Mouse (Mus musculus): ENCODE measurements around the gene Dph1.
"Not testable (repeated sequence)": the region's sequence is repeated elsewhere in the genome, so short reads cannot be mapped to it uniquely, and the experiment has no call there.

Dph1 gene

GRCm38 (mm10) chr11:75203926-75204325 is 12.9 kb upstream of the Dph1 start:
- in situ Hi-C loops (cut with MboI), result no loop called here

DNA sequence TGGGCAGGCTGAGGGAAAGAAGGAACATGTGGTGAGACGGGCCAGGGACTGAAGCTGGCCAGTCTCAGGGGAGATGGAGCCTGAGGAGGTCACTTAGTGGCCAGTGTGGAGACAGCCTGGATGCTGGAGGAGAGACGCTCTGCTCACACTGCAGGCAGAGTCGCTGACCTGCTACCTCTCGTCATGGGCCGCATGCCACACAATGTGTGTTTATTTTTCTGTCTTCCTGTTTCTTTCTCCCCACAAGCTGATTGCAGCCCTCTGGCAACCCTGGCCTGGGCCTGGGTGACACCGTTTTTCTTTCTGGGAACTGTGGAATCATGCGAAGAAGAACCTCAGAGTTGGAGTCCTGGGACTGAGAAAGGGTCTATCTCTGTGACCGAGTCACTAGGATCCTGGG is 10.7 kb upstream of the Dph1 start:
- in situ Hi-C loops (cut with MboI), result no loop called here

DNA sequence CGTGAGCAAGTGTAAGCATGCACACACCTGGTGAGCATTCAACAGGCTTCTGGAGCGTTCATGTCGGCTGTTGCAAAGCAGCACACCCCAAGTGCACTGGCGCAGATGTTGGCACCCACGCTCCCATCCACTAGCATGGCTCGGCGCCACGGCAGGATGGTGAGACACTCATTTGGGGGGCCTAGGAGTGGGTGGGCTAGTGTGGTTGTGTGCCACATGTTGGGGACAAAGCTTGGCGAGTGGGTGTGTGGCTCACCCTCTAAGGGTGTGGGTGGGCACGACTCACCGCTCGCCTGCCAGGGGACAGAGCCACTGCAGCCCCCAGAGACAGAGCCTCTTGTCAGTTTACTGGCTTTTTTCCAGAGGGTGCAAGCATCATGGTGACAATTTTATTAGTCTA is 9.9 kb upstream of the Dph1 start:
- in situ Hi-C loops (cut with MboI), result no loop called here

- in situ Hi-C loops (cut with MboI), result no loop called here
These were observed 8.9 kb upstream of the Dph1 start for GRCm38 (mm10) chr11:75199951-75200350.

- in situ Hi-C loops (cut with MboI), result no loop called here
These were observed 7.8 kb upstream of the Dph1 start for GRCm38 (mm10) chr11:75198792-75199191.

DNA sequence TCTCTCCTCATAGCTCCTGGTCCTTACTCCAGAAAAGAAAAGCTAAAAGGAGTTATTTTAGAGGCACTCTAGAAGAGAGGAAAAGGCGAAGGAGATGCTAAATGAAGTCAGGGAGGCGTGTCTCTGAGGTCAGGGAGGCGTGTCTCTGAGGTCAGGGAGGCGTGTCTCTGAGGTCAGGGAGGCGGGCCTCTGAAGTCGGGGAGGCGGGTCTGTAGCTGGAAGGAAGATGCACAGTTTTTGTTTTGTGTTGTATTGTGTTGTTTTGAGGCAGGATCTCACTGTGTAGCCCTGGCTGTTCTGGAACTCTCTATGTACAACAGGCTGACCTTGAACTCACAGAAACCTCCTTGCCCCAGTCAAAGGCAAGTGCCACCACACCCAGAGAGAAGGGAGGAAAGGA is 6.9 kb upstream of the Dph1 start:
- in situ Hi-C loops (cut with MboI), result no loop called here

DNA sequence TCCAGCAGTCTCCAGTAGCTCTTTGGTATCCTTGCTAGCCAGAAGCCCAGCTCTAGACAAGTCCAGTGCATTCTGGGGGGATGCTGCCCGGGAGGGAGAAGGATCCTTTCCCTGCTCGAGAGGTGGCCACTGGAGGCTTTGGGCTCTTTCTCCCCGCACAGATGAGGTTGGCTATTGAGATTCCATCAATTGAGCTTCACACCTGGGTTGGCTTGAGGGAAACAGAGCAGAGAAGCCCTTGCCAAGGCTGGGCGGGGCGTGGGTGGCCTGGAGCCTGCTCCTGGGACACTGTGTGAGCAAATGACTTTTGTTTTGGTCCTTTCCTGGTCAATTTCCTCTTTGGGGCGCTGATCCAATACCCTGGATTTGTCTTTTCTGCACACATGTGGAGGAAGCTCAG is 5.1 kb upstream of the Dph1 start:
- in situ Hi-C loops (cut with MboI), result no loop called here

- in situ Hi-C loops (cut with MboI), result loop anchor here (5.0 kb wide), 1 partner anchor 92 kb away; no protein-coding TSS in a partner anchor
These were observed 3.9 kb upstream of the Dph1 start for GRCm38 (mm10) chr11:75194850-75195461.

DNA sequence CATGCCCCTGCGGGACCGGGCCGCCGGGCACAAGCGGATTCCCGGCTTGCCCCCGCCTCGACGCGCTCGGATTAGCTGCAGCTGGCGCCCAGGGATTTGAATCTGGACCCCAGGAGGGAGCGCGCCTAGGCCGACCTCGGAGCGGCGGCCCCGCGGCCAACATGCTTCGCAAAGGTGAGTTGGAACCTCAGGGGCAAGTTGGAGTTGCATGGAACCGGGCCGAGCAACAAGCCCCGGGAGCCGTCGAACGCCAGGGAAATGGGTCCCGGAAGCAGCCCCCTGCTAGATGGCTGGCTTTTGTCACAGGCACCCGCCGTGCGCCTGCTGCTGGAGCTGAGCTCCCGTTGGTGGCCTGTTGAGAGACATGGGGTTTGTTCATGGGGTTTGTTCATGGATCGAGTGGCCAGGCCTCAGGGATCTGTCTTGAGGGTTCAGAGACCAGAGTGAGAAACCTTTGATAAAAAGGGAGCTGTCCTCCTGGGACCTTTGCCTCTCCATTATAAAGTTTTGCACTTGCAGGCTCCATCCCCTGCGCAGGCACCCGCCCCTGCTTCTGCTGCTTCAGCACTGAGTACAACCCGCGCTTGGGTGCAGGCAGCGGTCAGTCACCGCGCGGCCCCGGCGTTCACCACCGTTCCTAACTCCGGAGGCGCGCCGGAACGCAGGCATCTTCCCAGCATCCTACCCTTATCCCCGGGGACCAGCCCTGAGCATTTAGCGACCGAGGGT is 3.2 kb upstream of the Dph1 start:
- in situ Hi-C loops (cut with MboI), result loop anchor here (5.0 kb wide), 1 partner anchor 93 kb away; no protein-coding TSS in a partner anchor

GRCm38 (mm10) chr11:75193256-75194071 is 2.4 kb upstream of the Dph1 start, which contains the start of gene Rtn4rl1:
Gene Rtn4rl1, plus strand, starts transcription at chr11:75193783.
- in situ Hi-C loops (cut with MboI), result loop anchor here (5.0 kb wide), 1 partner anchor 94 kb away; no protein-coding TSS in a partner anchor

DNA sequence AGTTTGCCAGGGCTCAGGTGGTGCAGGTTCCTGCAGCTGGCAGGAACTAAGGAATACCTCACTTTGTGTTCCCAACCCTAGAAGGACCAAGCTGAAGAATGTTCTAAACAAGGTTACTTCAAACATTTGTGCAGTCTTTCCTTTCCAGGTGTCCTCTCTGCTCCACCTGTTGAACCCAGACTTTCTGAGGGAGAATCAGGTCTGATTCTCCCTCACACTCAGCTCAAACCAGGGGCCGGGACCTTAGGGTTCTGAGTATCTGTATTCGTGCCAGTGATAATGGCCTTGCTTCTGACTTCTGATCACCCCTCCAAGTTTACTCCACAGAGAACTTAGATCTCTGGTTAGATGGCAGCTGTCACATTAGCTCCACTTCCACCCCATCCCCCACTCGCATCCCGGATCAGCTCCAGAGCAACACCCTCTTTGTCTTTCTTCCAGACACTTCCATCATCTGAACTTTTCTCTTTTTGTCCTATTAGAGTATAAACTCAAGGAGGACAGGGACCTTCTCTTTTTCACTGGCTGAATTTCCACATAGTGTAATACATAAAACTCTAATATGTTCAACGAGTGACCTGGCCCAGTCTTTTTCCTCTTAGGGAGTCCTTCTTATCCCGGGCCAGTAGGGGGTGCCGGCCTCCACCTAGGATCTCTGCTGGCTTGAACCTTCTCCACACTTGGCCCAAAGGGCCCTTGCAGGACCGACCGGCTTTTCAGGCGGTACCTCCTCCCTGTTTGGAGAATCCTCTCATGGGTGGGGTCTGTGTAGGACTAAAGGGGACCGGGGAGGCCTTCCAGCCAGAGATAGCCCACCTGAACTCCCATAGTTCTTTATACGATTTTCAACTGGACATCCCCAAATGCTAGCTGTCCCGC is 1.5 kb upstream of the Dph1 start:
- in situ Hi-C loops (cut with MboI), result loop anchor here (5.0 kb wide), 1 partner anchor 95 kb away; no protein-coding TSS in a partner anchor

DNA sequence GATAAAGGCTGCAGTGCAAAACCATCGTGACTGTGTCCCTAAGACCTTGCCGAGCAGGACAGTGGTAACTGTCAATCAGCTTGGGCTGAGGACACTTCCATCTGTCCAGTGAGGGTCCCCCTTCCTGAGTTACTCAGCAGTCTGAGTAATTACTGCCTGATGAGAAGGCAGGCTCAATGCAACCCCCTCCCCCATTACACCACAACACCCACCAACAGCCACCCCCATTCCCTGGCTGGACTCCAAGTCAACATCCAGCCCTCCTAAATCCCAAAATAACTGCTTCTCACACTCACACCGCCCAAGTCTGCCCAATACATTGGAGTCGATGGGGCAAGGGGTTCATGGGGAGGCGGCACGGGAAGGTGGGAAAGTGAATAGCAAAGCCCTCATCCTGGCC is 800 bp upstream of the Dph1 start:
- in situ Hi-C loops (cut with MboI), result loop anchor here (5.0 kb wide), 1 partner anchor 95 kb away; no protein-coding TSS in a partner anchor

DNA sequence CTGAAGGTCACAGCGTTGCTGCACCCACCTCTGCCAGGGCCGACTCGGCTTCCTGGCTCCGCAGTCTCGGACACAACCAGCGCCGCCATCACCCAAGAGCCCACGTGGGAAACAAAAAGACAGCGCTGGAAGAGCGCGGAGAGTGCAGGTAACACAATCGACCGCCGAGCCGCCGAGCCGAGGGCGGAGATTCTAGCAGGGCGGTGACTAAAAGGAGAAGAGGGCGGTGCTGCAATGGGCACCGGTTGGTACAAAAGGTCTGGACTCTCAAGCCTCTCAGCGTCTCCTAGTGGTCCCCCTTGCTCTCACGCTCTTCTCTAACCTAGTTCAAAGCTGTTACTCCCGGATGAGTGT is 693 bp downstream of the Dph1 start:
- in situ Hi-C loops (cut with MboI), result loop anchor here (5.0 kb wide), 1 partner anchor 97 kb away; no protein-coding TSS in a partner anchor

DNA sequence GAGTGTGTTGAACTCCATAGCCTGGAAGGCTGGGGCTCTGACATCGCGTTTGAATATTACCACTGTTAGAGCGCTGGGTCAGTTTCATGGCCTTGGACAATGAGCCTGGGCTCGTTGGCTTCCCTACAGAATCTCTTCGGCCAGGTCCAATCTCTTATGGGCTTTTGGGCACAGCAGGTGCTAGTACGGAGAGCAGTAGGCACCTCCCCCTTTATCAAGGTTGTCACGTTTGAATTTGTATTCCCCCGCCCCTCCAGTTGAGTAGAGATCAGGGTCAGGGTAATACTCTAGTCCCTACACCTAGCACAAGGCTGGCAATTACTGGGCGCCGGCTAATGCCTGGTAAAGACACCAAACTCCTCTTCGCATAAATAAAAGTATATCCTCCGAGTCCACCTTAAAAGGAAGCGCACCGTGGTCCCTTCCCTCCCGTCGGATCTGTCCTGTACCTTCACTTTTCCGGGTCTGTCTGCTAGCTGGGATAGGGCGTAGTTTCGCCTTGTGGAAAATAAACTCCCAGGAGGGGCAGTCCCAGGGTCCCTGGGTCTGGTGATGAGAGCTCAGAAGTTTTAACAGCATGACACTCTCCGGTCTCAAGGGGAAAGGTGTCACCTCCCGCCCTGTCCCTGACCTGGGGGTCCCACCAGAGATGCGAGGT is 1.2 kb downstream of the Dph1 start:
- in situ Hi-C loops (cut with MboI), result loop anchor here (5.0 kb wide), 1 partner anchor 97 kb away; no protein-coding TSS in a partner anchor

DNA sequence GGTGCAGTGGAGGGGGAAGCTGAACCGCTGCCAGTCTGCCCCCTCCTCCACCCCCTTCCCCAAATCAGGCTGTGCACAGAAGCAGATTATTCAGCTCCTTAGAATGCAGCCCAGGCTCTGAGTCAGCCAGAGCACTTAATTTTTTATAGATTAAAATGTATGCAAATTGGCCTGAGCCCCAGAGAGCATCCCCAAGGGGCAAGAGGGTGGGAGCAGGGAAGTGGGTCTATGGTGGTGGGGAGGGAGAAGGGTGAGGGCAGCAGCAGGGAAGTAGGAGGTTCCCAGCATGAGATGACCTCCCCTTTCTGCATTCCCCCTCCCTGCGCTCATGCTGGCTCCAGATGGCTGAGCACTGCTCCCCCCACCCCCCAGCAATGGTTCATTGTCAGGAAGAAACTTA is 6.1 kb downstream of the Dph1 start:
- in situ Hi-C loops (cut with MboI), result no loop called here

DNA sequence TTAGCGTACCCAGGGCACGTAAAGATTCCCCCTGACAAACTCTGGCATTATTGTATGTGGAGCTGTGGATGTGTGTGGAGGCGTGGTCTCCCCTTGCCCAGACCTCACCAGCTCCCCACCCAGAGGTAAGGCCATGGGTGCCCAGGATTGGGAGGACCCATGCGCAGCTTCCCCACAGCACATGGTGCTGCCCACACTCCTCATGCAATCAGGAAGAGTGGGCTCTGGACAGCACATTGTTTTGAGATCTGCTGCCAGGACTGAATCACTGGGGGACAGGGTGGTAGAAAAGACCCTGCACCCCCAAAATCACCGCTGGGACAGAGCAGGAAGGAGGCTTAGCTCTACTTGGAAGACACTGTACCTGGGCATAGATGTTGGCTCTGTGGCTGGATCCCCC is 6.5 kb downstream of the Dph1 start:
- in situ Hi-C loops (cut with MboI), result no loop called here

DNA sequence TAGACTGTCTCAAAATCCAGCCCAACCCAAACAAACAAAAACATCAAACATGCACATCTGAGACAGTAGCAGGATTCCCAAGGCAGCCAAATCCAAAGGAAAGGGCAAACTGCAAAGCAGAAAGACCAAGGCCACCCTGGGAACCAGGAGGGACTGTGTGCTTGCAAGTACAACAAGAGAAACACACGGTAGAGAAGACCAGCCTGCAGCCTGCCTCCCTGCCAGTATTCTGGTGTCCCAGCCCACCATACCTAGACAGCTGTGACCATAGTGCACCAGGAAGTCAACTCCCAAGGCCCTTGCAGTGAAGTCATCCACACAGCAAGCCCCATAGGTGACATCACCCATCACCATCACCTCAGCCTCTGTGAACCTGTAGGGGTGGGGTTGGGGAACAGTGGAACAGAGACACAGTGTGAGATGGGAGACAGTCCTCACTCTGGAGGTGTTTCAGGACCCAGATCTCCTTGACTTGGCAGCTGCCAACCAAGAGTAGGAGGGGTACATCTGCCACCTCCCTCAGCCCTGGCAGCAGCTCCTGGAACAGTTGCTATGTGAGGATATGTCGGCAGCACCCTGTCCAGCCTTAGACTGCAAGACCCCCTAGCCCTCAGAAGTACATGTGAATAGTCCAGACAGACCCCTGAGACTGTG is 7.0 kb downstream of the Dph1 start:
- in situ Hi-C loops (cut with MboI), result no loop called here

- in situ Hi-C loops (cut with MboI), result no loop called here
These were observed 12.3 kb downstream of the Dph1 start, which contains the start of gene Ovca2 for GRCm38 (mm10) chr11:75178672-75179208. Gene Ovca2, minus strand, starts transcription at chr11:75178835.

- in situ Hi-C loops (cut with MboI), result no loop called here
These were observed 13.0 kb downstream of the Dph1 start for GRCm38 (mm10) chr11:75178011-75178410.

- in situ Hi-C loops (cut with MboI), result not testable (repeated sequence)
These were observed 16.5 kb downstream of the Dph1 start for GRCm38 (mm10) chr11:75174574-75174973.

All from mature B cell (primary cell).